Mouse (Mus musculus) olfactory bulb, adult 2 months (tissue): ENCODE data around the gene Lck. TPM values are rescaled to one million over a fixed set of nuclear protein-coding genes. Genes with fewer than 3 reads are reported as not detected.
A peak's percentile ranks its signal among the peaks of the same experiment; 100 is the strongest.
"Not testable (repeated sequence)": the region's sequence is repeated elsewhere in the genome, so short reads cannot be mapped to it uniquely, and the experiment has no call there.

Experiments used
- H3K27ac ChIP-seq: fragments of 200-500 bp; 2 replicates; pipeline ENCODE4 v1.5.1; 2012; ENCODE audit warnings: low read depth, low read length; ENCODE audit not compliant: insufficient read depth
- H3K4me1 ChIP-seq: fragments of 200-500 bp; 2 replicates; pipeline ENCODE4 v1.6.1; 2012; ENCODE audit warnings: low read length; ENCODE audit not compliant: control insufficient read depth, insufficient read depth
- H3K4me3 ChIP-seq: fragments of 200-500 bp; 2 replicates; pipeline ENCODE4 v1.5.1; 2012; ENCODE audit warnings: mild to moderate bottlenecking, low read depth, low read length, moderate library complexity; ENCODE audit not compliant: insufficient read depth
- CTCF ChIP-seq: fragments of 200-500 bp; IDR thresholded peaks from 2 replicates; pipeline ENCODE4 v1.5.1; 2012; ENCODE audit warnings: low read depth, mild to moderate bottlenecking, low read length, moderate library complexity; ENCODE audit not compliant: insufficient read depth
- POLR2A ChIP-seq: fragments of 200-500 bp; IDR thresholded peaks from 2 replicates; pipeline ENCODE4 v1.6.1; 2012; ENCODE audit warnings: mild to moderate bottlenecking, low read depth, low read length, moderate library complexity; ENCODE audit not compliant: insufficient read depth
- WGBS: fragments of 180-500 bp; shearing (Covaris S2); methylation state at CpG from one replicate; pipeline ENCODE4 v1.1.7; 2018; 5-methylcytosine and 5-hydroxymethylcytosine counted together
- polyA plus RNA-seq: library from polyadenylated mRNA; stranded (reverse); fragments of >200 nt; gene quantifications from 2 replicates; pipeline ENCODE4 v1.2.4, GENCODE M21; 2012; ENCODE audit warnings: low replicate concordance; ENCODE audit not compliant: missing spikeins, insufficient read depth, insufficient read length

Lck gene
- polyA plus RNA-seq, 1 experiment = 579 TPM

- H3K4me3 ChIP-seq = no peak overlapping the region
- TF ChIP-seq POLR2A = no peak
- TF ChIP-seq CTCF = no peak
- no peaks in the 10 kb centered on the region for H3K4me1 ChIP-seq
- 85% methylated on average over 8 of the region's 8 CpGs for WGBS
- no peak overlapping the region for H3K27ac ChIP-seq
These were observed 9.7 kb downstream of the Lck start for GRCm38 (mm10) chr4:129563718-129564117.

- Histone ChIP-seq H3K27ac (no peak overlapping the region), H3K4me1 (peaks cover 3% of the 10 kb centered on the region; the same call in 1 of the 2 replicates), H3K4me3 (no peak overlapping the region)
- TF ChIP-seq CTCF = no peak
- TF ChIP-seq POLR2A = no peak
- 94% methylated on average over 5 of the region's 5 CpGs for WGBS
These were observed 12.3 kb downstream of the Lck start for GRCm38 (mm10) chr4:129561184-129561583.

- Histone ChIP-seq H3K27ac (no peak overlapping the region), H3K4me1 (peaks cover 10% of the 10 kb centered on the region), H3K4me3 (no peak overlapping the region)
- 91% methylated on average over 12 of the region's 12 CpGs for WGBS
- TF ChIP-seq CTCF (no peak), POLR2A (no peak)
These were observed 15.0 kb downstream of the Lck start for GRCm38 (mm10) chr4:129558321-129558955.

GRCm38 (mm10) chr4:129557256-129557808 lies 16.1 kb downstream of the Lck start:
- Histone ChIP-seq H3K4me3 (no peak overlapping the region), H3K4me1 (peaks cover 10% of the 10 kb centered on the region), H3K27ac (no peak overlapping the region)
- 94% methylated on average over 9 of the region's 9 CpGs for WGBS
- TF ChIP-seq CTCF = no peak
- TF ChIP-seq POLR2A = no peak

GRCm38 (mm10) chr4:129556532-129557223 lies 16.8 kb downstream of the Lck start:
- H3K4me3 ChIP-seq = peak overlapping the region; percentile 40
- H3K4me1 ChIP-seq = peaks cover 10% of the 10 kb centered on the region
- no peak overlapping the region for H3K27ac ChIP-seq
- 9% methylated on average over 33 of the region's 33 CpGs for WGBS
- TF ChIP-seq POLR2A (0 out of 2 replicates have a peak, but pooled peaks have one; percentile 22), CTCF (no peak)

GRCm38 (mm10) chr4:129555862-129556531 lies 17.4 kb downstream of the Lck start:
- WGBS = 1% methylated on average over 24 of the region's 24 CpGs
- H3K4me1 ChIP-seq = peaks cover 10% of the 10 kb centered on the region
- 0 out of 2 replicates have a peak overlapping the region, but pooled peaks have one; percentile 0 for H3K27ac ChIP-seq
- TF ChIP-seq POLR2A (no peak), CTCF (no peak)
- H3K4me3 ChIP-seq = peak overlapping the region; percentile 40

GRCm38 (mm10) chr4:129555421-129555861 lies 18.0 kb downstream of the Lck start:
- H3K4me1 ChIP-seq = peaks cover 10% of the 10 kb centered on the region
- H3K27ac ChIP-seq = no peak overlapping the region
- WGBS = 5% methylated on average over 16 of the region's 16 CpGs
- H3K4me3 ChIP-seq = peak overlapping the region; percentile 40
- peak; percentile 30; the same call in 1 of the 2 replicates for TF ChIP-seq CTCF
- TF ChIP-seq POLR2A = no peak

- H3K4me1 ChIP-seq, H3K4me3 ChIP-seq, H3K27ac ChIP-seq: not testable (repeated sequence)
- 57% methylated on average over 6 of the region's 6 CpGs for WGBS
These were observed 18.9 kb downstream of the Lck start for GRCm38 (mm10) chr4:129554512-129554911.

- Histone ChIP-seq H3K4me1 (peaks cover under 1% of the 10 kb centered on the region), H3K27ac (no peak overlapping the region), H3K4me3 (no peak overlapping the region)
- WGBS = 93% methylated on average over 1 of the region's 1 CpGs
- no peak for TF ChIP-seq CTCF
- TF ChIP-seq POLR2A = no peak
These were observed 23.1 kb downstream of the Lck start for GRCm38 (mm10) chr4:129550295-129550694.
